In genomic region chr4:128811382-128812056, GRCm38 (mm10) we compare ENCODE assay signal across 7 mouse cellular contexts. TPM values are rescaled to one million over a fixed set of nuclear protein-coding genes. Genes with fewer than 3 reads are reported as not detected.
A peak's percentile ranks its signal among the peaks of the same experiment; 100 is the strongest.
DNase-seq lines count a peak whose midpoint lies in the region; ATAC-seq lines count a peak whose summit lies in the region.

No protein-coding gene starts in this region.

- ATAC-seq in megakaryocyte, adult 5-6 weeks (ENCODE audit: poor library complexity, severe bottlenecking): peak; percentile 94

- DNase-seq in adrenal gland, adult 2 months: peak; percentile 89
- peak; percentile 93 for DNase-seq in embryo, embryonic 10.5 days (ENCODE audit: low spot score)
- DNase-seq in gastrocnemius, postnatal 10 days: peak; percentile 54
- DNase-seq in induced T-regulatory cell, adult 2 months (ENCODE audit: low read depth): peak; percentile 89
- DNase-seq in left cerebral cortex, adult 8-10 months (ENCODE audit: low spot score in 2 of 2): peak; percentile 62 to 87
- peak; percentile 92 to 96 for DNase-seq in right cerebral cortex, postnatal 10 days (ENCODE audit: low spot score in 2 of 2)

RNA-seq across cellular contexts. Expression of gene Zfp362, which starts 5.7 kb away (rescaled TPM):
- 10 to 100 TPM; 21.2 to 28.2 TPM for total RNA-seq in adrenal gland, adult 2 months (2021)
- 57.7 and 66.7 TPM in 2 replicates for polyA plus RNA-seq in adrenal gland, adult 2 months (2012; rRNA removed)
- 10 to 100 TPM; 18.0 to 18.8 TPM for total RNA-seq in gastrocnemius, postnatal 10 days (2021)
- total RNA-seq in left cerebral cortex, adult 8-10 months (2022): 10 to 100 TPM; 27.1 to 32.9 (median 30.1) TPM
- total RNA-seq in megakaryocyte, adult 5-6 weeks (2015): 20.4 and 20.9 TPM in 2 replicates
- 3.0 and 4.3 TPM in 2 replicates for total RNA-seq in megakaryocyte, adult 5-6 weeks (2017)

RNA-seq across cellular contexts. Expression of gene A3galt2, which starts 56.4 kb away (rescaled TPM):
- total RNA-seq in adrenal gland, adult 2 months (2021): under 1 TPM; 0.20 to 0.21 TPM
- polyA plus RNA-seq in adrenal gland, adult 2 months (2012; rRNA removed): 0.51 and 0.60 TPM in 2 replicates
- under 1 TPM in 1 of 2 experiments, not detected in 1; 0.12 TPM for total RNA-seq in gastrocnemius, postnatal 10 days (2021)
- total RNA-seq in left cerebral cortex, adult 8-10 months (2022): under 1 TPM; 0.09 to 0.39 (median 0.27) TPM
- total RNA-seq in megakaryocyte, adult 5-6 weeks (2015): 0.09 and 0.21 TPM in 2 replicates
- total RNA-seq in megakaryocyte, adult 5-6 weeks (2017): 0.11 TPM in 1 of 2 replicates, not detected in the other

Comparison
In these comparisons a context has a peak if more than half of its experiments do, and no peak if none do; other contexts are left out.
1. Peak in every context shown above with its lines: DNase-seq and ATAC-seq.